Mouse (Mus musculus) midbrain, embryonic 14.5 days (tissue): ENCODE data around the gene Cdc42ep1. TPM values are rescaled to one million over a fixed set of nuclear protein-coding genes. Genes with fewer than 3 reads are reported as not detected.

ENCODE experiments used
- ATAC-seq: fragments of 200-750 bp; cut with Nextera tagmentation; 2 replicates; pipeline ENCODE4 v1.8.0; 2017; ENCODE audit warnings: moderate number of reproducible peaks, moderate library complexity; ENCODE audit not compliant: low FRiP score, low TSS enrichment
- DNase-seq: peaks from one replicate; pipeline ENCODE4 v3.0.0-alpha.2; 2015
- H3K27ac ChIP-seq: fragments of 300-500 bp; sonication (generic); replicated peaks from 2 replicates; pipeline ENCODE4 v1.5.1; 2014; ENCODE audit warnings: mild to moderate bottlenecking, low read depth, low read length, moderate library complexity
- H3K27me3 ChIP-seq: fragments of 300-500 bp; sonication (generic); 2 replicates; pipeline ENCODE4 v1.6.1; 2014; ENCODE audit warnings: low read length, control low read depth, mixed read lengths; ENCODE audit not compliant: control insufficient read depth, insufficient read depth
- H3K36me3 ChIP-seq: fragments of 300-500 bp; sonication (generic); 2 replicates; pipeline ENCODE4 v1.6.1; 2014; ENCODE audit warnings: low read length, control low read depth; ENCODE audit not compliant: control insufficient read depth, insufficient read depth
- H3K4me1 ChIP-seq: fragments of 300-500 bp; sonication (generic); 2 replicates; pipeline ENCODE4 v1.6.1; 2014; ENCODE audit warnings: mild to moderate bottlenecking, antibody characterized with exemption, low read length, control low read depth; ENCODE audit not compliant: control insufficient read depth, insufficient read depth
- H3K4me2 ChIP-seq: fragments of 300-500 bp; sonication (generic); 2 replicates; pipeline ENCODE4 v1.6.1; 2014; ENCODE audit warnings: mild to moderate bottlenecking, low read length, moderate library complexity
- H3K4me3 ChIP-seq: fragments of 300-500 bp; sonication (generic); replicated peaks from 2 replicates; pipeline ENCODE4 v1.5.1; 2014; ENCODE audit warnings: low read depth, low read length
- H3K9ac ChIP-seq: fragments of 300-500 bp; sonication (generic); replicated peaks from 2 replicates; pipeline ENCODE4 v1.6.1; 2014; ENCODE audit warnings: mild to moderate bottlenecking, low read length, moderate library complexity
- H3K9me3 ChIP-seq: fragments of 300-500 bp; sonication (generic); 2 replicates; pipeline ENCODE4 v1.6.1; 2016; ENCODE audit warnings: low read length, control low read depth, mixed read lengths; ENCODE audit not compliant: control insufficient read depth
- WGBS: fragments of 180-500 bp; shearing (Covaris S2); extraction: QIAGEN DNeasy Blood & Tissue Kit; methylation state at CpG from one replicate; pipeline ENCODE4 v1.1.7; 2014; 5-methylcytosine and 5-hydroxymethylcytosine counted together
- polyA plus RNA-seq: library from polyadenylated mRNA; unstranded; fragments of >200 nt; fragmentation: Nextera tagmentation; extraction: Ambion mirVana; gene quantifications from 2 replicates; pipeline ENCODE4 v1.2.1, GENCODE M21; 2014

Gene Cdc42ep1
- polyA plus RNA-seq, 1 experiment from 2014 or later = 8.8 TPM

DNA sequence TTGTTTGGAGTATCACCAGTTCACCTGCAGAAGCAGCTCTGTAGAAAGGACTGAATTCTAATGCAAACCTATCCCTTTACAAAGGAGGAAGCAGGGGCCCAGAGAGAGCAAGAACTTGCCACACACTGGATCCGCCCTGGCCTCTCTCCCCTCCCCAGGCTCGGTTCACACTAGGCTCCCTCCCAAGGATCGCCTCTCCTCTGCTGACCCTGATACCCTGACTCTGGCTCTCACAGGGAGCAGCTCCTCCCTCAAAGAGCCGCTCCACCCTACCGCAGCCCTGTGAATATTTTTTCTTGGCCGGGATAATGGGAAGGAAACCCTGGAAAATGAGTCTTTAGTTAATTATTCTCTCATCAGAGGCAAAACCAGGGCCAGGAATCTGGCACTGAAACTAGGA lies 38.1 kb upstream of the Cdc42ep1 start:
- 11% methylated on average over 6 of the region's 6 CpGs for WGBS
- peaks cover 37% of the 10 kb centered on the region for H3K27me3 ChIP-seq
- DNase-seq = no peak

DNA sequence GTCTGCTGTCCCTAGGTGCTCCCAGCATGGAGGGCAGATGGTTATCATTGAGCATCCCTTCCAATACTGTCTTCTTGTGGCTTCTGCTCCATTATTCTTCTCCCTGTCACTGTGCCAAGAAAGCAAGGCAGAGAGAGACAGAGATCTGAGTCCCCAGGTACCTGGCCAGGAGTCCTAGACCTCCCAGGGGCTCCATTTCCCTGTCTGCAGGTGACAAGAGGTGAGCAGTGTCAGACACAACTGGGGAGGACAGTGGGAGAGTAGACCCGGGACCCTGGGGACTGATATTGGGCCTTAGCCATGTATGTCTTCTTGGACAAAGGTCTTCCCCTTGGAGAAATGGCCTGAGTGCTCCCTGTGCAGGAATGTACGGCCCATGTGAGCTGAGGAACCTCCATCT lies 37.1 kb upstream of the Cdc42ep1 start:
- no peak overlapping the region for H3K4me2 ChIP-seq
- 81% methylated on average over 2 of the region's 2 CpGs for WGBS
- H3K27ac ChIP-seq = no peak overlapping the region
- no peaks in the 10 kb centered on the region for H3K36me3 ChIP-seq
- H3K27me3 ChIP-seq = peaks cover 35% of the 10 kb centered on the region
- H3K9me3 ChIP-seq = no peaks in the 10 kb centered on the region
- ATAC-seq = no peak
- no peak for DNase-seq
- no peak overlapping the region for H3K9ac ChIP-seq
- peaks cover 11% of the 10 kb centered on the region; the same call in 1 of the 2 replicates for H3K4me1 ChIP-seq
- no peak overlapping the region for H3K4me3 ChIP-seq

More for the DNA sequence above, 38.1 kb upstream of the Cdc42ep1 start:
- H3K36me3 ChIP-seq = no peaks in the 10 kb centered on the region
- H3K27ac ChIP-seq = no peak overlapping the region
- H3K4me2 ChIP-seq = no peak overlapping the region
- no peak overlapping the region for H3K4me3 ChIP-seq
- H3K9me3 ChIP-seq = no peaks in the 10 kb centered on the region
- no peak overlapping the region for H3K9ac ChIP-seq
- ATAC-seq = no peak
- H3K4me1 ChIP-seq = peaks cover 11% of the 10 kb centered on the region; the same call in 1 of the 2 replicates

DNA sequence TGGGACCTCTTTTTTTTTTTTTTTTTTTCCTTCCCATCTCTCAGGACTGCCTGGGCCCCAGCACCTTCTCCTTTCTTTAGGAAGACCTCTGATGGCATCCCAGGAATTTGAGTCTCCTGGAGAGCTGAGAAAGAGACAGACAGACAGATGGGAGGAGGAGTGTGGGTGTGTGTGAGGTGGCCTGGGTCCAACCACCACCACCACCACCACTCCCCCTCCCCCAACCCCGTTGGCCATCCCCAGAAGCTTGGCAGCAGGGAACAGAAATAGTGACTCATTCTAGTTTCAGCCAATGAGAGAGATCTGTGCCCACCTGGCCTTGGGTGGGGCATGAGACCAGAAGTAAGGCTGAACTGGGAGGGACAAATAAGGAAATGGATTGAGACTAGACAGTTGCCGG lies 35.8 kb upstream of the Cdc42ep1 start:
- no peaks in the 10 kb centered on the region for H3K36me3 ChIP-seq
- no peak overlapping the region for H3K27ac ChIP-seq
- H3K4me1 ChIP-seq = peaks cover 11% of the 10 kb centered on the region; the same call in 1 of the 2 replicates
- DNase-seq = no peak
- 38% methylated on average over 2 of the region's 2 CpGs for WGBS
- no peak for ATAC-seq
- H3K9ac ChIP-seq = no peak overlapping the region
- H3K4me3 ChIP-seq = no peak overlapping the region
- peaks cover 22% of the 10 kb centered on the region for H3K27me3 ChIP-seq
- no peak overlapping the region for H3K4me2 ChIP-seq
- no peaks in the 10 kb centered on the region for H3K9me3 ChIP-seq

GRCm38 (mm10) chr15:78807141-78807540 lies 35.3 kb upstream of the Cdc42ep1 start:
- Histone ChIP-seq H3K9ac (no peak overlapping the region), H3K9me3 (no peaks in the 10 kb centered on the region), H3K36me3 (no peaks in the 10 kb centered on the region), H3K27me3 (peaks cover 17% of the 10 kb centered on the region; the same call in 1 of the 2 replicates), H3K4me3 (no peak overlapping the region), H3K27ac (no peak overlapping the region), H3K4me2 (no peak overlapping the region), H3K4me1 (peaks cover 11% of the 10 kb centered on the region; the same call in 1 of the 2 replicates)
- no peak for ATAC-seq
- no peak for DNase-seq
- WGBS = 84% methylated on average over 3 of the region's 3 CpGs

- Histone ChIP-seq H3K4me2 (no peak overlapping the region), H3K27ac (no peak overlapping the region), H3K9me3 (no peaks in the 10 kb centered on the region), H3K4me1 (no peaks in the 10 kb centered on the region), H3K4me3 (no peak overlapping the region), H3K27me3 (no peaks in the 10 kb centered on the region), H3K9ac (no peak overlapping the region), H3K36me3 (no peaks in the 10 kb centered on the region)
- no peak for ATAC-seq
- no peak for DNase-seq
- 87% methylated on average over 2 of the region's 2 CpGs for WGBS
Observed at GRCm38 (mm10) chr15:78808980-78809379, 33.4 kb upstream of the Cdc42ep1 start.

DNA sequence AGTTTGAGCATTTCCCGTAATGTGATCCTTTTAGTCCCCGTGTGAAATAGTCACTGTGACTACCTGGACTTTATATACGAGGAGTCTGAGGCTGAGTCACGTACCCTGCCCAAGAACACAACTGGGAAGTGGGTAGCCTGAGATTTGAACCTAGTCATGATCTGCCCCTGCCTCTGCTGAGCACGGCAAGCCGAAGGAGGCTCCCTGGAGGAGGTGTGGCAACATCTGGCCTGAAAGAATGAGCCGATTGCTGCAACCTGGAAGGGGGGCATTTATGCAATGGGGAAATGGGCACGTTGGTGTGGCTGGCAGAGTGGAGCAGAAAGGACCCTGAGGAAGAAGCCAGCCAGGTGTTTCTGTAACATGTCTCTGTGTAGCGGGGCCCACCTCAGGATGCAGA lies 32.7 kb upstream of the Cdc42ep1 start:
- H3K9ac ChIP-seq = no peak overlapping the region
- no peaks in the 10 kb centered on the region for H3K4me1 ChIP-seq
- H3K4me3 ChIP-seq = no peak overlapping the region
- H3K36me3 ChIP-seq = no peaks in the 10 kb centered on the region
- DNase-seq (no peak), ATAC-seq (no peak)
- 75% methylated on average over 9 of the region's 9 CpGs for WGBS
- H3K27ac ChIP-seq = no peak overlapping the region
- H3K9me3 ChIP-seq = no peaks in the 10 kb centered on the region
- no peaks in the 10 kb centered on the region for H3K27me3 ChIP-seq
- H3K4me2 ChIP-seq = no peak overlapping the region

GRCm38 (mm10) chr15:78810146-78810545 lies 32.3 kb upstream of the Cdc42ep1 start:
- WGBS = 79% methylated on average over 9 of the region's 9 CpGs
- ATAC-seq = no peak

GRCm38 (mm10) chr15:78813603-78814002 lies 28.8 kb upstream of the Cdc42ep1 start:
- 91% methylated on average over 4 of the region's 4 CpGs for WGBS
- Histone ChIP-seq H3K27me3 (no peaks in the 10 kb centered on the region), H3K9me3 (no peaks in the 10 kb centered on the region), H3K4me2 (no peak overlapping the region), H3K4me1 (no peaks in the 10 kb centered on the region), H3K27ac (no peak overlapping the region), H3K9ac (no peak overlapping the region), H3K36me3 (no peaks in the 10 kb centered on the region), H3K4me3 (no peak overlapping the region)
- DNase-seq = no peak
- ATAC-seq = no peak

More at GRCm38 (mm10) chr15:78810146-78810545, 32.3 kb upstream of the Cdc42ep1 start:
- no peak overlapping the region for H3K27ac ChIP-seq
- H3K9me3 ChIP-seq = no peaks in the 10 kb centered on the region
- H3K36me3 ChIP-seq = no peaks in the 10 kb centered on the region
- H3K9ac ChIP-seq = no peak overlapping the region
- H3K4me3 ChIP-seq = no peak overlapping the region
- no peaks in the 10 kb centered on the region for H3K4me1 ChIP-seq
- H3K4me2 ChIP-seq = no peak overlapping the region
- H3K27me3 ChIP-seq = no peaks in the 10 kb centered on the region
- no peak for DNase-seq

GRCm38 (mm10) chr15:78815314-78816073 lies 26.9 kb upstream of the Cdc42ep1 start:
- Histone ChIP-seq H3K4me3 (no peak overlapping the region), H3K9ac (no peak overlapping the region), H3K36me3 (no peaks in the 10 kb centered on the region), H3K4me2 (no peak overlapping the region), H3K27me3 (no peaks in the 10 kb centered on the region), H3K27ac (no peak overlapping the region), H3K9me3 (no peaks in the 10 kb centered on the region), H3K4me1 (no peaks in the 10 kb centered on the region)
- no peak for DNase-seq
- no peak for ATAC-seq
- 67% methylated on average over 11 of the region's 11 CpGs for WGBS
